Mouse (Mus musculus) embryonic facial prominence, embryonic 10.5 days (tissue): Measurements from ENCODE around the gene Fam168b. TPM values are rescaled to one million over a fixed set of nuclear protein-coding genes. Genes with fewer than 3 reads are reported as not detected.

Experiments used
- polyA plus RNA-seq: library from polyadenylated mRNA; unstranded; fragments of >200 nt; fragmentation: Nextera tagmentation; extraction: Ambion mirVana; gene quantifications from 2 replicates; pipeline ENCODE4 v1.2.1, GENCODE M21; 2016

Fam168b gene
- polyA plus RNA-seq, 1 experiment from 2014 or later = 119 TPM

Other genes with a start within 250 kb of the Fam168b start
- 24.6 and 28.3 TPM in 2 replicates for gene Plekhb2, start 6.9 kb upstream of the Fam168b start, polyA plus RNA-seq